Comparison of ENCODE assay signal across 17 mouse cellular contexts in genomic region chr6:142751365-142751764, GRCm38 (mm10). TPM values are rescaled to one million over a fixed set of nuclear protein-coding genes. Genes with fewer than 3 reads are reported as not detected.
DNase-seq lines count a peak whose midpoint lies in the region; ATAC-seq and TF ChIP-seq lines count a peak whose summit lies in the region.
"Had no signal": no experiment of that assay in that cellular context is flagged by ENCODE, and none has a peak within 500 bp of the region (broad histone marks: within the 10 kb centered on the region; RNA-seq: fewer than 3 reads in every experiment).

No protein-coding gene starts in this region.

- H3K9ac ChIP-seq in forebrain, embryonic 15.5 days (replicated peaks), result no peak overlapping the region
- no peak overlapping the region for H3K9ac ChIP-seq in forebrain, embryonic 16.5 days (replicated peaks; ENCODE audit: low read depth, low read length)
- H3K9ac ChIP-seq: heart, embryonic 13.5 days had no signal

- DNase-seq in brain, adult 2 months (ENCODE audit: low read depth, low spot score), result peak; percentile 34
- peak; percentile 12 for DNase-seq in mesoderm, embryonic 11.5 days (ENCODE audit: low read depth, low spot score)
- DNase-seq in adrenal gland, adult 8-10 months, result no peak
- no peak for DNase-seq in heart, adult 9 months (ENCODE audit: low spot score in 2 of 2)
- no peak for DNase-seq in frontal cortex, postnatal 10 days (ENCODE audit: low spot score in 2 of 2)
- DNase-seq: adrenal gland, postnatal 36 days; cerebellum, adult 9-10 months; retina, postnatal 1 day; thymus, postnatal 4 days had no signal

- H3K27me3 ChIP-seq in forebrain, embryonic 15.5 days, result peaks cover 17% of the 10 kb centered on the region; the same call in 1 of the 2 replicates
- peaks cover 5% of the 10 kb centered on the region; the same call in 1 of the 2 replicates for H3K27me3 ChIP-seq in forebrain, embryonic 16.5 days (replicated peaks; ENCODE audit: control insufficient read depth, insufficient read depth, low read length)
- no peaks in the 10 kb centered on the region for H3K27me3 ChIP-seq in E14TG2a.4 (ENCODE audit: insufficient read depth, low read length)

- H3K9me3 ChIP-seq in forebrain, embryonic 15.5 days, result no peaks in the 10 kb centered on the region
- H3K9me3 ChIP-seq in forebrain, embryonic 16.5 days (ENCODE audit: control insufficient read depth, low read length), result no peaks in the 10 kb centered on the region
- no peaks in the 10 kb centered on the region for H3K9me3 ChIP-seq in E14TG2a.4 (ENCODE audit: low read length)
- H3K9me3 ChIP-seq: heart, embryonic 13.5 days had no signal

- H3K4me2 ChIP-seq in forebrain, embryonic 15.5 days (replicated peaks), result no peak overlapping the region
- H3K4me2 ChIP-seq in forebrain, embryonic 16.5 days (ENCODE audit: low read length), result no peak overlapping the region
- H3K4me2 ChIP-seq: heart, embryonic 13.5 days had no signal

- 67% methylated on average over 9 of the region's 9 CpGs for WGBS in forebrain, embryonic 15.5 days
- WGBS in forebrain, embryonic 16.5 days, result 60% methylated on average over 9 of the region's 9 CpGs

- H3K36me3 ChIP-seq in forebrain, embryonic 15.5 days, result no peaks in the 10 kb centered on the region
- no peaks in the 10 kb centered on the region for H3K36me3 ChIP-seq in forebrain, embryonic 16.5 days (ENCODE audit: control insufficient read depth, insufficient read depth)
- no peaks in the 10 kb centered on the region for H3K36me3 ChIP-seq in E14TG2a.4 (ENCODE audit: insufficient read depth, low read length)
- H3K36me3 ChIP-seq: heart, embryonic 13.5 days had no signal

- H3K27ac ChIP-seq in forebrain, embryonic 15.5 days (replicated peaks), result no peak overlapping the region
- no peak overlapping the region for H3K27ac ChIP-seq in forebrain, embryonic 16.5 days (ENCODE audit: low read length)
- H3K27ac ChIP-seq: heart, embryonic 13.5 days had no signal

- H3K4me3 ChIP-seq in forebrain, embryonic 15.5 days, result no peak overlapping the region
- H3K4me3 ChIP-seq in forebrain, embryonic 16.5 days (replicated peaks; ENCODE audit: low read length), result no peak overlapping the region
- peak overlapping the region; percentile 65 for H3K4me3 ChIP-seq in E14TG2a.4 (replicated peaks; ENCODE audit: low read length)
- H3K4me3 ChIP-seq: heart, embryonic 13.5 days had no signal

- 0 out of 2 replicates have a peak, but pooled peaks have one; percentile 21 for ATAC-seq in forebrain, embryonic 15.5 days (replicated peaks)
- no peak for ATAC-seq in forebrain, embryonic 16.5 days
- ATAC-seq: Patski had no signal

- H3K4me1 ChIP-seq in forebrain, embryonic 15.5 days, result no peaks in the 10 kb centered on the region
- H3K4me1 ChIP-seq in forebrain, embryonic 16.5 days (replicated peaks; ENCODE audit: control insufficient read depth, insufficient read depth, low read length), result no peaks in the 10 kb centered on the region; the same call in 1 of the 2 replicates
- peaks cover 60% of the 10 kb centered on the region for H3K4me1 ChIP-seq in E14TG2a.4 (replicated peaks; ENCODE audit: low read depth, low read length)

- TF ChIP-seq CTCF in E14TG2a.4 (conservative IDR thresholded peaks at IDR 0.05; ENCODE audit: low read length), result no peak

RNA-seq across cellular contexts. Expression of gene Cmas, which starts 5.1 kb away (rescaled TPM):
- polyA plus RNA-seq in forebrain, embryonic 15.5 days (2015; fragmentation: Nextera tagmentation; extraction: Ambion mirVana), result 147 and 160 TPM in 2 replicates
- polyA plus RNA-seq in forebrain, embryonic 16.5 days (2015; fragmentation: Nextera tagmentation; extraction: Ambion mirVana), result 139 and 150 TPM in 2 replicates
- total RNA-seq in adrenal gland, adult 8-10 months (2022), result 10 to 100 TPM; 34.5 to 35.7 (median 34.7) TPM

RNA-seq across cellular contexts. Expression of gene Abcc9, which starts 49.2 kb away (rescaled TPM):
- polyA plus RNA-seq in forebrain, embryonic 15.5 days (2015; fragmentation: Nextera tagmentation; extraction: Ambion mirVana), result 2.9 and 3.1 TPM in 2 replicates
- polyA plus RNA-seq in forebrain, embryonic 16.5 days (2015; fragmentation: Nextera tagmentation; extraction: Ambion mirVana), result 2.7 and 3.2 TPM in 2 replicates
- total RNA-seq in adrenal gland, adult 8-10 months (2022), result 10 to 100 TPM; 11.5 to 18.1 (median 13.9) TPM
- polyA plus RNA-seq: Patski had no signal

RNA-seq across cellular contexts. Expression of gene Sult6b2, which starts 52.9 kb away (rescaled TPM):
- polyA plus RNA-seq in forebrain, embryonic 15.5 days (2015; fragmentation: Nextera tagmentation; extraction: Ambion mirVana), result 0.18 and 0.34 TPM in 2 replicates
- 0.11 and 0.28 TPM in 2 replicates for polyA plus RNA-seq in forebrain, embryonic 16.5 days (2015; fragmentation: Nextera tagmentation; extraction: Ambion mirVana)
- total RNA-seq in adrenal gland, adult 8-10 months (2022), result not detected
- total RNA-seq: adrenal gland, postnatal 36 days; gastrocnemius, adult 18-20 months; liver, adult 2 months had no signal
- polyA plus RNA-seq: C2C12; liver, adult 2 months had no signal

Comparison
In these comparisons a context has a peak if more than half of its experiments do, and no peak if none do; other contexts are left out.
1. DNase-seq: peak in brain, adult 2 months (single experiment) and mesoderm, embryonic 11.5 days (single experiment); none in adrenal gland, adult 8-10 months (single experiment), heart, adult 9 months (0 of 2) and frontal cortex, postnatal 10 days (0 of 2).